Mouse (Mus musculus) limb, embryonic 11.5 days (tissue): ENCODE measurements around the gene Snrnp200. TPM values are rescaled to one million over a fixed set of nuclear protein-coding genes. Genes with fewer than 3 reads are reported as not detected.

Experiments
- ATAC-seq: fragments of 200-750 bp; cut with Nextera tagmentation; 2 replicates; pipeline ENCODE4 v1.8.0; 2017; ENCODE audit warnings: low read depth; ENCODE audit not compliant: insufficient number of reproducible peaks, low FRiP score, low TSS enrichment
- DNase-seq: peaks from one replicate; pipeline ENCODE4 v3.0.0-alpha.2; 2015; ENCODE audit warnings: low spot score
- H3K27ac ChIP-seq: fragments of 300-500 bp; sonication (generic); replicated peaks from 2 replicates; pipeline ENCODE4 v1.5.1; 2014; ENCODE audit warnings: low read depth, mild to moderate bottlenecking, low read length
- H3K27me3 ChIP-seq: fragments of 300-500 bp; sonication (generic); 2 replicates; pipeline ENCODE4 v1.6.1; 2014; ENCODE audit warnings: mild to moderate bottlenecking, low read length, mixed read lengths; ENCODE audit not compliant: control insufficient read depth, insufficient read depth
- H3K36me3 ChIP-seq: fragments of 300-500 bp; sonication (generic); 2 replicates; pipeline ENCODE4 v1.6.1; 2014; ENCODE audit warnings: mild to moderate bottlenecking, low read length, moderate library complexity, mixed read lengths; ENCODE audit not compliant: control insufficient read depth, insufficient read depth
- H3K4me1 ChIP-seq: fragments of 300-500 bp; sonication (generic); 2 replicates; pipeline ENCODE4 v1.6.1; 2014; ENCODE audit warnings: low read length, mixed read lengths; ENCODE audit not compliant: control insufficient read depth, insufficient read depth
- H3K4me2 ChIP-seq: fragments of 300-500 bp; sonication (generic); 2 replicates; pipeline ENCODE4 v1.6.1; 2014; ENCODE audit warnings: low read depth, mild to moderate bottlenecking, moderate library complexity; ENCODE audit not compliant: severe bottlenecking
- H3K4me3 ChIP-seq: fragments of 300-500 bp; sonication (generic); 2 replicates; pipeline ENCODE4 v1.5.1; 2014; ENCODE audit warnings: low read depth, low read length
- H3K9ac ChIP-seq: fragments of 300-500 bp; sonication (generic); 2 replicates; pipeline ENCODE4 v1.6.1; 2014; ENCODE audit warnings: mild to moderate bottlenecking, low read length
- H3K9me3 ChIP-seq: fragments of 300-500 bp; sonication (generic); 2 replicates; pipeline ENCODE4 v1.6.1; 2016; ENCODE audit warnings: low read length; ENCODE audit not compliant: control insufficient read depth
- WGBS: fragments of 180-500 bp; shearing (Covaris S2); extraction: QIAGEN DNeasy Blood & Tissue Kit; methylation state at CpG from one replicate; pipeline ENCODE4 v1.1.7; 2014; 5-methylcytosine and 5-hydroxymethylcytosine counted together
- polyA plus RNA-seq: library from polyadenylated mRNA; unstranded; fragments of >200 nt; fragmentation: Nextera tagmentation; extraction: Ambion mirVana; gene quantifications from 2 replicates; pipeline ENCODE4 v1.2.1, GENCODE M21; 2014

Gene Snrnp200
- polyA plus RNA-seq, 1 experiment from 2014 or later: 100 TPM

GRCm38 (mm10) chr2:127250291-127251008 is 42.3 kb downstream of the Snrnp200 start:
- Histone ChIP-seq H3K4me1 (0 out of 2 replicates have a peak, but pooled peaks cover 5% of the 10 kb centered on the region), H3K36me3 (peaks cover 5% of the 10 kb centered on the region; the same call in 1 of the 2 replicates), H3K9ac (no peak overlapping the region), H3K4me2 (no peak overlapping the region), H3K27me3 (no peaks in the 10 kb centered on the region), H3K4me3 (no peak overlapping the region), H3K9me3 (no peaks in the 10 kb centered on the region), H3K27ac (no peak overlapping the region)
- ATAC-seq (no peak), DNase-seq (no peak)
- WGBS: 90% methylated on average over 9 of the region's 9 CpGs

GRCm38 (mm10) chr2:127251457-127251856 is 43.3 kb downstream of the Snrnp200 start:
- H3K4me1 ChIP-seq: 0 out of 2 replicates have a peak, but pooled peaks cover 5% of the 10 kb centered on the region
- no peak overlapping the region for H3K9ac ChIP-seq
- no peak overlapping the region for H3K4me3 ChIP-seq
- H3K27ac ChIP-seq: no peak overlapping the region
- H3K9me3 ChIP-seq: no peaks in the 10 kb centered on the region
- DNase-seq: no peak
- H3K27me3 ChIP-seq: no peaks in the 10 kb centered on the region
- whole genome bisulfite sequencing: 88% methylated on average over 3 of the region's 3 CpGs
- no peak for ATAC-seq
- H3K4me2 ChIP-seq: no peak overlapping the region
- H3K36me3 ChIP-seq: no peaks in the 10 kb centered on the region

- Histone ChIP-seq H3K4me2 (no peak overlapping the region), H3K9ac (no peak overlapping the region), H3K27ac (no peak overlapping the region), H3K4me3 (no peak overlapping the region), H3K27me3 (no peaks in the 10 kb centered on the region), H3K4me1 (0 out of 2 replicates have a peak, but pooled peaks cover 5% of the 10 kb centered on the region), H3K36me3 (peaks cover 3% of the 10 kb centered on the region; the same call in 1 of the 2 replicates), H3K9me3 (no peaks in the 10 kb centered on the region)
- ATAC-seq: no peak
- no peak for DNase-seq
- 64% methylated on average over 3 of the region's 3 CpGs for WGBS
Observed at GRCm38 (mm10) chr2:127251880-127252527, 43.8 kb downstream of the Snrnp200 start.

- Histone ChIP-seq H3K27ac (no peak overlapping the region), H3K36me3 (peaks cover 3% of the 10 kb centered on the region; the same call in 1 of the 2 replicates), H3K27me3 (no peaks in the 10 kb centered on the region), H3K4me1 (0 out of 2 replicates have a peak, but pooled peaks cover 5% of the 10 kb centered on the region), H3K9me3 (no peaks in the 10 kb centered on the region), H3K4me2 (no peak overlapping the region), H3K9ac (no peak overlapping the region), H3K4me3 (no peak overlapping the region)
- no peak for DNase-seq
- 74% methylated on average over 5 of the region's 5 CpGs for WGBS
- no peak for ATAC-seq
Observed at GRCm38 (mm10) chr2:127252787-127253186, 44.6 kb downstream of the Snrnp200 start.

- Histone ChIP-seq H3K9me3 (no peaks in the 10 kb centered on the region), H3K4me3 (no peak overlapping the region), H3K36me3 (peaks cover 3% of the 10 kb centered on the region), H3K4me2 (no peak overlapping the region), H3K27ac (no peak overlapping the region), H3K4me1 (no peaks in the 10 kb centered on the region), H3K27me3 (no peaks in the 10 kb centered on the region), H3K9ac (no peak overlapping the region)
- 82% methylated on average over 3 of the region's 3 CpGs for WGBS
- ATAC-seq (no peak), DNase-seq (no peak)
Observed at GRCm38 (mm10) chr2:127254604-127255134, 46.5 kb downstream of the Snrnp200 start.

GRCm38 (mm10) chr2:127255294-127255693 is 47.1 kb downstream of the Snrnp200 start:
- Histone ChIP-seq H3K27ac (no peak overlapping the region), H3K36me3 (peaks cover 3% of the 10 kb centered on the region), H3K4me1 (no peaks in the 10 kb centered on the region), H3K9me3 (no peaks in the 10 kb centered on the region), H3K4me3 (no peak overlapping the region), H3K4me2 (no peak overlapping the region), H3K9ac (no peak overlapping the region), H3K27me3 (no peaks in the 10 kb centered on the region)
- ATAC-seq (no peak), DNase-seq (no peak)
- 89% methylated on average over 6 of the region's 6 CpGs for WGBS

GRCm38 (mm10) chr2:127259340-127259739 is 51.2 kb downstream of the Snrnp200 start:
- Histone ChIP-seq H3K4me3 (no peak overlapping the region), H3K9me3 (no peaks in the 10 kb centered on the region), H3K36me3 (peaks cover 3% of the 10 kb centered on the region), H3K27ac (no peak overlapping the region), H3K4me2 (no peak overlapping the region), H3K27me3 (no peaks in the 10 kb centered on the region), H3K9ac (no peak overlapping the region), H3K4me1 (no peaks in the 10 kb centered on the region)
- ATAC-seq (no peak), DNase-seq (no peak)
- WGBS: 89% methylated on average over 5 of the region's 5 CpGs

GRCm38 (mm10) chr2:127262480-127262879 is 54.3 kb downstream of the Snrnp200 start:
- Histone ChIP-seq H3K4me1 (no peaks in the 10 kb centered on the region), H3K4me2 (no peak overlapping the region), H3K9me3 (no peaks in the 10 kb centered on the region), H3K27ac (no peak overlapping the region), H3K9ac (no peak overlapping the region), H3K4me3 (no peak overlapping the region), H3K27me3 (no peaks in the 10 kb centered on the region), H3K36me3 (no peaks in the 10 kb centered on the region; the same call in 1 of the 2 replicates)
- DNase-seq (no peak), ATAC-seq (no peak)
